Mouse (Mus musculus) heart, adult 2 months (tissue): ENCODE measurements around the gene Josd2.

ENCODE experiments used
- CTCF ChIP-seq: fragments of 200-600 bp; IDR thresholded peaks from 2 replicates; pipeline ENCODE4 v1.8.1; 2022; ENCODE audit warnings: antibody characterized with exemption, mild to moderate bottlenecking, moderate library complexity
- EP300 ChIP-seq: fragments of 200-500 bp; IDR thresholded peaks from 2 replicates; pipeline ENCODE4 v1.6.1; 2011; ENCODE audit warnings: low read depth, low read length, control low read depth; ENCODE audit not compliant: insufficient read depth

DNA sequence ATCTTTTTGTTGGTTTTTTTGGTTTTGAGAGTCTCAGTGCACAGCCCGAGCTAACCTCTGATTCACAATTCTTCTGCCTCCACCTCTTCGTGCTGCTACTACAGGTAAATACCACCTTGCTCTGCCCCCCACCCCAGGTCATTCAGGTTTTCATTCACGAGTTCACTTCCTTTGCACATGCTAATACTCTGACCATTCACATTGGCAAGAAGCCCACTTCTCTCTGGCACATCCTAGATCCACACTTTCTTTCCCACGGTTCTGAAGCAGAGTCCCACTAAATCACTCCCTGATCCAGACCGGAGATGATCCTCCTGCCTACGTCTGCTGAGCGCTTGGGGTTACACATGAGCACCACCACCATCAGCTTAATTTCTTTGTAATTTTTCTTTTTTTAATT lies 27.3 kb downstream of the Josd2 start:
- no peak for TF ChIP-seq CTCF
- no peak for TF ChIP-seq EP300
